Mouse (Mus musculus): ENCODE measurements around the gene Pros1.

GRCm38 (mm10) chr16:62832027-62832426, 22.1 kb upstream of the Pros1 start:
- no peak for TF ChIP-seq CTCF (IDR thresholded peaks at IDR 0.05; ENCODE audit: low read depth)
- TF ChIP-seq EP300 (IDR thresholded peaks at IDR 0.05; ENCODE audit: low read depth) = no peak
